Mouse (Mus musculus): Measurements from ENCODE around the gene Gm28047.

- no peak for TF ChIP-seq EP300 (IDR thresholded peaks at IDR 0.05; ENCODE audit: low read depth)
- no peak for TF ChIP-seq CTCF (IDR thresholded peaks at IDR 0.05; ENCODE audit: low read depth)
These were observed 114.1 kb downstream of the Gm28047 start for GRCm38 (mm10) chr15:102510590-102511284.
